Mouse (Mus musculus): ENCODE measurements around the gene Phldb2. TPM values are rescaled to one million over a fixed set of nuclear protein-coding genes. Genes with fewer than 3 reads are reported as not detected.

The Phldb2 gene
- polyA plus RNA-seq, 1 experiment from 2014 or later, result 9.8 TPM

- Histone ChIP-seq H3K4me3 (ENCODE audit: low read depth, low read length) (no peak overlapping the region), H3K4me1 (ENCODE audit: insufficient read depth) (no peaks in the 10 kb centered on the region), H3K9me3 (ENCODE audit: low read length) (no peaks in the 10 kb centered on the region), H3K9ac (replicated peaks) (no peak overlapping the region), H3K27ac (ENCODE audit: low read depth) (no peak overlapping the region), H3K4me2 (ENCODE audit: low read depth, low read length) (no peak overlapping the region), H3K36me3 (replicated peaks; ENCODE audit: insufficient read depth, low read length) (peaks cover 6% of the 10 kb centered on the region), H3K27me3 (ENCODE audit: insufficient read depth, low read length) (no peaks in the 10 kb centered on the region)
- ATAC-seq (no peak), DNase-seq (no peak)
- TF ChIP-seq EP300 (IDR thresholded peaks at IDR 0.05; ENCODE audit: low read depth), result no peak
- no peak for TF ChIP-seq CTCF (IDR thresholded peaks at IDR 0.05; ENCODE audit: low read depth)
- 74% methylated on average over 6 of the region's 6 CpGs for whole genome bisulfite sequencing (ENCODE audit: insufficient replicate concordance)
These were observed 182.5 kb downstream of the Phldb2 start for GRCm38 (mm10) chr16:45770914-45771313.

- H3K36me3 ChIP-seq (replicated peaks; ENCODE audit: insufficient read depth, low read length), result peaks cover 2% of the 10 kb centered on the region; the same call in 1 of the 2 replicates
- H3K27ac ChIP-seq (ENCODE audit: low read depth), result no peak overlapping the region
- no peak overlapping the region for H3K4me3 ChIP-seq (ENCODE audit: low read depth, low read length)
- H3K9ac ChIP-seq (replicated peaks), result no peak overlapping the region
- H3K4me2 ChIP-seq (ENCODE audit: low read depth, low read length), result no peak overlapping the region
- ATAC-seq (no peak), DNase-seq (no peak)
- H3K27me3 ChIP-seq (ENCODE audit: insufficient read depth, low read length), result no peaks in the 10 kb centered on the region
- WGBS (ENCODE audit: insufficient replicate concordance), result 76% methylated on average over 10 of the region's 10 CpGs
- no peak for TF ChIP-seq EP300 (IDR thresholded peaks at IDR 0.05; ENCODE audit: low read depth)
- no peak for TF ChIP-seq CTCF (IDR thresholded peaks at IDR 0.05; ENCODE audit: low read depth)
- no peaks in the 10 kb centered on the region for H3K9me3 ChIP-seq (ENCODE audit: low read length)
- H3K4me1 ChIP-seq (ENCODE audit: insufficient read depth), result no peaks in the 10 kb centered on the region
These were observed 185.4 kb downstream of the Phldb2 start for GRCm38 (mm10) chr16:45767853-45768640.

GRCm38 (mm10) chr16:45767434-45767833 lies 186.0 kb downstream of the Phldb2 start:
- no peak overlapping the region for H3K27ac ChIP-seq (ENCODE audit: low read depth)
- no peak overlapping the region for H3K9ac ChIP-seq (replicated peaks)
- ATAC-seq (no peak), DNase-seq (no peak)
- H3K27me3 ChIP-seq (ENCODE audit: insufficient read depth, low read length), result no peaks in the 10 kb centered on the region
- no peaks in the 10 kb centered on the region for H3K4me1 ChIP-seq (ENCODE audit: insufficient read depth)
- peaks cover 2% of the 10 kb centered on the region; the same call in 1 of the 2 replicates for H3K36me3 ChIP-seq (replicated peaks; ENCODE audit: insufficient read depth, low read length)
- 61% methylated on average over 4 of the region's 4 CpGs for WGBS (ENCODE audit: insufficient replicate concordance)
- H3K4me3 ChIP-seq (ENCODE audit: low read depth, low read length), result no peak overlapping the region
- H3K9me3 ChIP-seq (ENCODE audit: low read length), result no peaks in the 10 kb centered on the region
- H3K4me2 ChIP-seq (ENCODE audit: low read depth, low read length), result no peak overlapping the region
- TF ChIP-seq CTCF (IDR thresholded peaks at IDR 0.05; ENCODE audit: low read depth) (no peak), EP300 (IDR thresholded peaks at IDR 0.05; ENCODE audit: low read depth) (no peak)

- no peak overlapping the region for H3K9ac ChIP-seq (replicated peaks)
- H3K4me3 ChIP-seq (ENCODE audit: low read depth, low read length), result no peak overlapping the region
- no peaks in the 10 kb centered on the region for H3K9me3 ChIP-seq (ENCODE audit: low read length)
- 0 out of 2 replicates have a peak, but pooled peaks cover 2% of the 10 kb centered on the region for H3K36me3 ChIP-seq (replicated peaks; ENCODE audit: insufficient read depth, low read length)
- H3K27me3 ChIP-seq (ENCODE audit: insufficient read depth, low read length), result no peaks in the 10 kb centered on the region
- DNase-seq (no peak), ATAC-seq (no peak)
- H3K27ac ChIP-seq (ENCODE audit: low read depth), result no peak overlapping the region
- TF ChIP-seq CTCF (IDR thresholded peaks at IDR 0.05; ENCODE audit: low read depth) (no peak), EP300 (IDR thresholded peaks at IDR 0.05; ENCODE audit: low read depth) (no peak)
- H3K4me1 ChIP-seq (ENCODE audit: insufficient read depth), result no peaks in the 10 kb centered on the region
- H3K4me2 ChIP-seq (ENCODE audit: low read depth, low read length), result no peak overlapping the region
- WGBS (ENCODE audit: insufficient replicate concordance), result 74% methylated on average over 7 of the region's 7 CpGs
These were observed 187.4 kb downstream of the Phldb2 start for GRCm38 (mm10) chr16:45765801-45766494.

- H3K9ac ChIP-seq (replicated peaks), result no peak overlapping the region
- H3K36me3 ChIP-seq (replicated peaks; ENCODE audit: insufficient read depth, low read length), result 0 out of 2 replicates have a peak, but pooled peaks cover 5% of the 10 kb centered on the region
- no peak overlapping the region for H3K27ac ChIP-seq (ENCODE audit: low read depth)
- H3K27me3 ChIP-seq (ENCODE audit: insufficient read depth, low read length), result no peaks in the 10 kb centered on the region
- no peak for DNase-seq
- no peak for ATAC-seq
- no peak overlapping the region for H3K4me2 ChIP-seq (ENCODE audit: low read depth, low read length)
- H3K4me1 ChIP-seq (ENCODE audit: insufficient read depth), result no peaks in the 10 kb centered on the region
- no peaks in the 10 kb centered on the region for H3K9me3 ChIP-seq (ENCODE audit: low read length)
- TF ChIP-seq CTCF (IDR thresholded peaks at IDR 0.05; ENCODE audit: low read depth) (no peak), EP300 (IDR thresholded peaks at IDR 0.05; ENCODE audit: low read depth) (no peak)
- WGBS (ENCODE audit: insufficient replicate concordance), result 65% methylated on average over 3 of the region's 3 CpGs
- no peak overlapping the region for H3K4me3 ChIP-seq (ENCODE audit: low read depth, low read length)
These were observed 188.3 kb downstream of the Phldb2 start for GRCm38 (mm10) chr16:45765102-45765501.

- Histone ChIP-seq H3K36me3 (replicated peaks; ENCODE audit: insufficient read depth, low read length) (0 out of 2 replicates have a peak, but pooled peaks cover 3% of the 10 kb centered on the region), H3K4me1 (ENCODE audit: insufficient read depth) (no peaks in the 10 kb centered on the region), H3K4me2 (ENCODE audit: low read depth, low read length) (no peak overlapping the region), H3K27ac (ENCODE audit: low read depth) (no peak overlapping the region), H3K4me3 (ENCODE audit: low read depth, low read length) (no peak overlapping the region), H3K27me3 (ENCODE audit: insufficient read depth, low read length) (no peaks in the 10 kb centered on the region), H3K9ac (replicated peaks) (no peak overlapping the region), H3K9me3 (ENCODE audit: low read length) (no peaks in the 10 kb centered on the region)
- TF ChIP-seq EP300 (IDR thresholded peaks at IDR 0.05; ENCODE audit: low read depth), result no peak
- no peak for TF ChIP-seq CTCF (IDR thresholded peaks at IDR 0.05; ENCODE audit: low read depth)
- 84% methylated on average over 13 of the region's 13 CpGs for WGBS (ENCODE audit: insufficient replicate concordance)
- DNase-seq (no peak), ATAC-seq (no peak)
These were observed 190.4 kb downstream of the Phldb2 start for GRCm38 (mm10) chr16:45762859-45763505.

Measured in liver, postnatal 0 days (tissue).